Mouse (Mus musculus): ENCODE results near the gene Phf7.

The Phf7 gene

GRCm38 (mm10) chr14:31199599-31199998 is 51.5 kb downstream of the Phf7 start:
- no peak for DNase-seq (ENCODE audit: low read depth, low spot score)

GRCm38 (mm10) chr14:31197547-31198516 is 53.3 kb downstream of the Phf7 start:
- no peak for DNase-seq (ENCODE audit: low read depth, low spot score)

GRCm38 (mm10) chr14:31195968-31196367 is 55.1 kb downstream of the Phf7 start:
- DNase-seq (ENCODE audit: low read depth, low spot score): no peak

- no peak for DNase-seq (ENCODE audit: low read depth, low spot score)
These were observed 55.6 kb downstream of the Phf7 start for GRCm38 (mm10) chr14:31195521-31195920.

GRCm38 (mm10) chr14:31194891-31195513 is 56.1 kb downstream of the Phf7 start:
- DNase-seq (ENCODE audit: low read depth, low spot score): peak; percentile 81

GRCm38 (mm10) chr14:31194441-31194840 is 56.7 kb downstream of the Phf7 start:
- DNase-seq (ENCODE audit: low read depth, low spot score): no peak

- DNase-seq (ENCODE audit: low read depth, low spot score): no peak
These were observed 57.3 kb downstream of the Phf7 start for GRCm38 (mm10) chr14:31193791-31194190.

GRCm38 (mm10) chr14:31191936-31192335 is 59.2 kb downstream of the Phf7 start:
- no peak for DNase-seq (ENCODE audit: low read depth, low spot score)

GRCm38 (mm10) chr14:31189348-31189747 is 61.8 kb downstream of the Phf7 start:
- no peak for DNase-seq (ENCODE audit: low read depth, low spot score)

GRCm38 (mm10) chr14:31188771-31189181 is 62.3 kb downstream of the Phf7 start:
- peak; percentile 65 for DNase-seq (ENCODE audit: low read depth, low spot score)

Measured in skeletal muscle tissue, adult 2 months (tissue).